Mouse (Mus musculus): ENCODE results near the gene Antxr2.

The Antxr2 gene

GRCm38 (mm10) chr5:98030902-98031641 lies at the start of gene Antxr2:
Gene Antxr2 (minus strand): TSS chr5:98031043.
- DNase-seq (ENCODE audit: extremely low read depth, insufficient read length, low spot score): peak; percentile 92

GRCm38 (mm10) chr5:98076612-98077011 lies 45.8 kb upstream of the Antxr2 start:
- DNase-seq (ENCODE audit: extremely low read depth, insufficient read length, low spot score): peak; percentile 2

GRCm38 (mm10) chr5:98069191-98069590 lies 38.3 kb upstream of the Antxr2 start:
- DNase-seq (ENCODE audit: extremely low read depth, insufficient read length, low spot score): no peak

- DNase-seq (ENCODE audit: extremely low read depth, insufficient read length, low spot score): no peak
These were observed 24.4 kb upstream of the Antxr2 start for GRCm38 (mm10) chr5:98055275-98055674.

GRCm38 (mm10) chr5:98054834-98055233 lies 24.0 kb upstream of the Antxr2 start:
- DNase-seq (ENCODE audit: extremely low read depth, insufficient read length, low spot score): no peak

GRCm38 (mm10) chr5:98034928-98035327 lies 4.1 kb upstream of the Antxr2 start:
- no peak for DNase-seq (ENCODE audit: extremely low read depth, insufficient read length, low spot score)

- DNase-seq (ENCODE audit: extremely low read depth, insufficient read length, low spot score): no peak
These were observed 3.4 kb upstream of the Antxr2 start for GRCm38 (mm10) chr5:98034207-98034606.

GRCm38 (mm10) chr5:98032803-98033420 lies 2.1 kb upstream of the Antxr2 start:
- no peak for DNase-seq (ENCODE audit: extremely low read depth, insufficient read length, low spot score)

GRCm38 (mm10) chr5:98030091-98030901 lies 547 bp downstream of the Antxr2 start:
- peak; percentile 80 for DNase-seq (ENCODE audit: extremely low read depth, insufficient read length, low spot score)

- no peak for DNase-seq (ENCODE audit: extremely low read depth, insufficient read length, low spot score)
These were observed 3.0 kb downstream of the Antxr2 start for GRCm38 (mm10) chr5:98027688-98028389.

- no peak for DNase-seq (ENCODE audit: extremely low read depth, insufficient read length, low spot score)
These were observed 4.9 kb downstream of the Antxr2 start for GRCm38 (mm10) chr5:98025921-98026320.

GRCm38 (mm10) chr5:98024545-98024944 lies 6.3 kb downstream of the Antxr2 start:
- no peak for DNase-seq (ENCODE audit: extremely low read depth, insufficient read length, low spot score)

GRCm38 (mm10) chr5:98021518-98021917 lies 9.3 kb downstream of the Antxr2 start:
- DNase-seq (ENCODE audit: extremely low read depth, insufficient read length, low spot score): no peak

GRCm38 (mm10) chr5:98020658-98021057 lies 10.2 kb downstream of the Antxr2 start:
- no peak for DNase-seq (ENCODE audit: extremely low read depth, insufficient read length, low spot score)

- no peak for DNase-seq (ENCODE audit: extremely low read depth, insufficient read length, low spot score)
These were observed 11.4 kb downstream of the Antxr2 start for GRCm38 (mm10) chr5:98019396-98019795.

GRCm38 (mm10) chr5:98018162-98018561 lies 12.7 kb downstream of the Antxr2 start:
- no peak for DNase-seq (ENCODE audit: extremely low read depth, insufficient read length, low spot score)

GRCm38 (mm10) chr5:98016247-98017203 lies 14.3 kb downstream of the Antxr2 start:
- no peak for DNase-seq (ENCODE audit: extremely low read depth, insufficient read length, low spot score)

GRCm38 (mm10) chr5:98005751-98006150 lies 25.1 kb downstream of the Antxr2 start:
- no peak for DNase-seq (ENCODE audit: extremely low read depth, insufficient read length, low spot score)

- peak; percentile 19 for DNase-seq (ENCODE audit: extremely low read depth, insufficient read length, low spot score)
These were observed 31.5 kb downstream of the Antxr2 start for GRCm38 (mm10) chr5:97999261-97999824.
